Mouse (Mus musculus) natural killer cell, adult 2 months (primary cell): ENCODE data around the gene Rprd1b.
A peak's percentile ranks its signal among the peaks of the same experiment; 100 is the strongest.

Experiments
- DNase-seq, 2 experiments: peaks; one replicate each; pipeline ENCODE4 v3.0.0; 2022; ENCODE audit warnings: low spot score in 2 of 2

Gene Rprd1b

GRCm38 (mm10) chr2:158079843-158080395 is 51.6 kb downstream of the Rprd1b start:
- no peak for DNase-seq

GRCm38 (mm10) chr2:158080622-158081241 is 52.4 kb downstream of the Rprd1b start:
- DNase-seq = no peak

GRCm38 (mm10) chr2:158084486-158084885 is 56.2 kb downstream of the Rprd1b start:
- DNase-seq = peak in 1 of 2 experiments; percentile 39

- no peak for DNase-seq
Measured at GRCm38 (mm10) chr2:158090096-158090495, 61.8 kb downstream of the Rprd1b start.

GRCm38 (mm10) chr2:158093345-158093744 is 65.0 kb downstream of the Rprd1b start:
- no peak for DNase-seq

- DNase-seq = no peak
Measured at GRCm38 (mm10) chr2:158094300-158094699, 66.0 kb downstream of the Rprd1b start.

- no peak for DNase-seq
Measured at GRCm38 (mm10) chr2:158094846-158095245, 66.5 kb downstream of the Rprd1b start.

- DNase-seq = no peak
Measured at GRCm38 (mm10) chr2:158097071-158097470, 68.8 kb downstream of the Rprd1b start.

GRCm38 (mm10) chr2:158098730-158099129 is 70.4 kb downstream of the Rprd1b start:
- no peak for DNase-seq

- DNase-seq = no peak
Measured at GRCm38 (mm10) chr2:158099537-158099936, 71.2 kb downstream of the Rprd1b start.

GRCm38 (mm10) chr2:158101768-158102167 is 73.5 kb downstream of the Rprd1b start:
- DNase-seq = no peak

GRCm38 (mm10) chr2:158104966-158105365 is 76.7 kb downstream of the Rprd1b start:
- no peak for DNase-seq

GRCm38 (mm10) chr2:158105605-158106004 is 77.3 kb downstream of the Rprd1b start:
- DNase-seq = peak in 1 of 2 experiments; percentile 7

- DNase-seq = no peak
Measured at GRCm38 (mm10) chr2:158106947-158107587, 78.8 kb downstream of the Rprd1b start.

GRCm38 (mm10) chr2:158109516-158109915 is 81.2 kb downstream of the Rprd1b start:
- no peak for DNase-seq

- no peak for DNase-seq
Measured at GRCm38 (mm10) chr2:158113591-158114257, 85.4 kb downstream of the Rprd1b start.

- no peak for DNase-seq
Measured at GRCm38 (mm10) chr2:158114931-158115330, 86.6 kb downstream of the Rprd1b start.

- DNase-seq = no peak
Measured at GRCm38 (mm10) chr2:158115838-158116453, 87.6 kb downstream of the Rprd1b start.

GRCm38 (mm10) chr2:158116653-158117052 is 88.4 kb downstream of the Rprd1b start:
- DNase-seq = no peak

GRCm38 (mm10) chr2:158119145-158119544 is 90.8 kb downstream of the Rprd1b start:
- no peak for DNase-seq

GRCm38 (mm10) chr2:158120211-158120610 is 91.9 kb downstream of the Rprd1b start:
- DNase-seq = no peak

- no peak for DNase-seq
Measured at GRCm38 (mm10) chr2:158120868-158121267, 92.6 kb downstream of the Rprd1b start.
